Mouse (Mus musculus): ENCODE results near the gene 4933402N22Rik. TPM values are rescaled to one million over a fixed set of nuclear protein-coding genes. Genes with fewer than 3 reads are reported as not detected.
"Not testable (repeated sequence)": the region's sequence is repeated elsewhere in the genome, so short reads cannot be mapped to it uniquely, and the experiment has no call there.

Gene 4933402N22Rik
- total RNA-seq (2021): not detected
- long read RNA-seq, experiment 1: 0 reads
- long read RNA-seq, experiment 2: 0 reads

- DNase-seq (ENCODE audit: extremely low spot score in 1 of 2, low spot score in 2 of 2); intact Hi-C loops (cut with DNase I); H3K27ac ChIP-seq; H3K4me3 ChIP-seq: not testable (repeated sequence)
Observed at GRCm38 (mm10) chr5:11917743-11918142, at the start of gene 4933402N22Rik. Gene 4933402N22Rik (plus strand): TSS chr5:11918043.

GRCm38 (mm10) chr5:11923790-11924189, 5.9 kb downstream of the 4933402N22Rik start:
- H3K27ac ChIP-seq; DNase-seq (ENCODE audit: extremely low spot score in 1 of 2, low spot score in 2 of 2); intact Hi-C loops (cut with DNase I): not testable (repeated sequence)

More at GRCm38 (mm10) chr5:11923790-11924189, 5.9 kb downstream of the 4933402N22Rik start:
- not testable (repeated sequence) for H3K4me3 ChIP-seq

Other genes with a start within 250 kb of the 4933402N22Rik start
- not detected for gene Gm8922, start 236.1 kb upstream of the 4933402N22Rik start, total RNA-seq (2021)
- gene Gm8926, start 147.5 kb upstream of the 4933402N22Rik start, total RNA-seq (2021): not detected
- gene Gm6465, start 72.5 kb upstream of the 4933402N22Rik start, total RNA-seq (2021): not detected